Mouse (Mus musculus) neural tube, embryonic 11.5 days (tissue): Measurements from ENCODE around the gene Abi3. TPM values are rescaled to one million over a fixed set of nuclear protein-coding genes. Genes with fewer than 3 reads are reported as not detected.

Experiments
- ATAC-seq: fragments of 200-750 bp; cut with Nextera tagmentation; 2 replicates; pipeline ENCODE4 v1.8.0; 2017; ENCODE audit warnings: moderate number of reproducible peaks, mild to moderate bottlenecking, moderate TSS enrichment, moderate library complexity; ENCODE audit not compliant: insufficient read depth, low FRiP score, low TSS enrichment
- DNase-seq: peaks from one replicate; pipeline ENCODE4 v3.0.0-alpha.2; 2015; ENCODE audit warnings: low spot score
- H3K27ac ChIP-seq: fragments of 300-500 bp; sonication (generic); 2 replicates; pipeline ENCODE4 v1.5.1; 2014; ENCODE audit warnings: low read depth, mild to moderate bottlenecking, low read length
- H3K27me3 ChIP-seq: fragments of 300-500 bp; sonication (generic); 2 replicates; pipeline ENCODE4 v1.6.1; 2014; ENCODE audit warnings: mild to moderate bottlenecking, low read length, mixed read lengths; ENCODE audit not compliant: control insufficient read depth, insufficient read depth
- H3K36me3 ChIP-seq: fragments of 300-500 bp; sonication (generic); 2 replicates; pipeline ENCODE4 v1.6.1; 2014; ENCODE audit warnings: mild to moderate bottlenecking, low read length, moderate library complexity, mixed read lengths; ENCODE audit not compliant: control insufficient read depth, insufficient read depth
- H3K4me1 ChIP-seq: fragments of 300-500 bp; sonication (generic); 2 replicates; pipeline ENCODE4 v1.6.1; 2014; ENCODE audit warnings: low read length, mixed read lengths; ENCODE audit not compliant: control insufficient read depth, insufficient read depth
- H3K4me2 ChIP-seq: fragments of 300-500 bp; sonication (generic); 2 replicates; pipeline ENCODE4 v1.6.1; 2014; ENCODE audit warnings: low read depth, mild to moderate bottlenecking, moderate library complexity
- H3K4me3 ChIP-seq: fragments of 300-500 bp; sonication (generic); 2 replicates; pipeline ENCODE4 v1.5.1; 2014; ENCODE audit warnings: low read depth, low read length
- H3K9ac ChIP-seq: fragments of 300-500 bp; sonication (generic); 2 replicates; pipeline ENCODE4 v1.6.1; 2014; ENCODE audit warnings: mild to moderate bottlenecking, low read length
- H3K9me3 ChIP-seq: fragments of 300-500 bp; sonication (generic); 2 replicates; pipeline ENCODE4 v1.6.1; 2016; ENCODE audit warnings: low read length; ENCODE audit not compliant: control insufficient read depth
- WGBS: fragments of 180-500 bp; shearing (Covaris S2); extraction: QIAGEN DNeasy Blood & Tissue Kit; methylation state at CpG from one replicate; pipeline ENCODE4 v1.1.7; 2014; 5-methylcytosine and 5-hydroxymethylcytosine counted together
- polyA plus RNA-seq: library from polyadenylated mRNA; unstranded; fragments of >200 nt; fragmentation: Nextera tagmentation; extraction: Ambion mirVana; gene quantifications from 2 replicates; pipeline ENCODE4 v1.2.1, GENCODE M21; 2014

Gene Abi3
- polyA plus RNA-seq, 1 experiment from 2014 or later: 1.4 TPM

- Histone ChIP-seq H3K9me3 (no peaks in the 10 kb centered on the region), H3K4me1 (peaks cover 11% of the 10 kb centered on the region; the same call in 1 of the 2 replicates), H3K27ac (no peak overlapping the region), H3K4me2 (peak overlapping the region; percentile 77), H3K27me3 (no peaks in the 10 kb centered on the region), H3K4me3 (peak overlapping the region; percentile 61), H3K36me3 (no peaks in the 10 kb centered on the region), H3K9ac (peak overlapping the region; percentile 30)
- DNase-seq (peak; percentile 79), ATAC-seq (peak; percentile 65)
- under 1% methylated on average over 35 of the region's 35 CpGs for WGBS
Observed at GRCm38 (mm10) chr11:95859468-95859855, 17.2 kb upstream of the Abi3 start.

GRCm38 (mm10) chr11:95858528-95859467 lies 16.5 kb upstream of the Abi3 start:
- DNase-seq (peak; percentile 98), ATAC-seq (peak; percentile 99)
- peaks cover 11% of the 10 kb centered on the region; the same call in 1 of the 2 replicates for H3K4me1 ChIP-seq
- no peaks in the 10 kb centered on the region for H3K27me3 ChIP-seq
- no peaks in the 10 kb centered on the region for H3K9me3 ChIP-seq
- under 1% methylated on average over 58 of the region's 58 CpGs for WGBS
- H3K27ac ChIP-seq: peak overlapping the region; percentile 79
- H3K4me3 ChIP-seq: peak overlapping the region; percentile 61
- no peaks in the 10 kb centered on the region for H3K36me3 ChIP-seq
- peak overlapping the region; percentile 33 for H3K9ac ChIP-seq
- H3K4me2 ChIP-seq: peak overlapping the region; percentile 77

- DNase-seq (no peak), ATAC-seq (no peak)
- Histone ChIP-seq H3K36me3 (no peaks in the 10 kb centered on the region), H3K27me3 (no peaks in the 10 kb centered on the region), H3K4me2 (peak overlapping the region; percentile 77), H3K4me3 (peak overlapping the region; percentile 61), H3K9me3 (no peaks in the 10 kb centered on the region), H3K27ac (peak overlapping the region; percentile 79; the same call in 1 of the 2 replicates), H3K9ac (peak overlapping the region; percentile 33), H3K4me1 (peaks cover 11% of the 10 kb centered on the region; the same call in 1 of the 2 replicates)
- 23% methylated on average over 21 of the region's 21 CpGs for WGBS
Observed at GRCm38 (mm10) chr11:95857716-95858527, 15.6 kb upstream of the Abi3 start.

GRCm38 (mm10) chr11:95857306-95857705 lies 15.0 kb upstream of the Abi3 start:
- H3K4me1 ChIP-seq: peaks cover 11% of the 10 kb centered on the region; the same call in 1 of the 2 replicates
- 80% methylated on average over 4 of the region's 4 CpGs for WGBS
- ATAC-seq (no peak), DNase-seq (no peak)
- no peak overlapping the region for H3K4me2 ChIP-seq
- H3K27me3 ChIP-seq: no peaks in the 10 kb centered on the region
- H3K4me3 ChIP-seq: no peak overlapping the region
- H3K36me3 ChIP-seq: no peaks in the 10 kb centered on the region
- no peak overlapping the region for H3K27ac ChIP-seq
- no peaks in the 10 kb centered on the region for H3K9me3 ChIP-seq
- H3K9ac ChIP-seq: no peak overlapping the region

GRCm38 (mm10) chr11:95853684-95854083 lies 11.4 kb upstream of the Abi3 start:
- Histone ChIP-seq H3K4me2 (no peak overlapping the region), H3K9ac (no peak overlapping the region), H3K4me3 (no peak overlapping the region), H3K27ac (no peak overlapping the region), H3K27me3 (no peaks in the 10 kb centered on the region), H3K4me1 (peaks cover 8% of the 10 kb centered on the region; the same call in 1 of the 2 replicates), H3K9me3 (no peaks in the 10 kb centered on the region), H3K36me3 (no peaks in the 10 kb centered on the region)
- DNase-seq: no peak
- no peak for ATAC-seq
- 73% methylated on average over 5 of the region's 5 CpGs for WGBS

GRCm38 (mm10) chr11:95850898-95851297 lies 8.6 kb upstream of the Abi3 start:
- Histone ChIP-seq H3K9me3 (no peaks in the 10 kb centered on the region), H3K27ac (no peak overlapping the region), H3K4me3 (no peak overlapping the region), H3K27me3 (no peaks in the 10 kb centered on the region), H3K36me3 (no peaks in the 10 kb centered on the region), H3K4me1 (no peaks in the 10 kb centered on the region), H3K4me2 (no peak overlapping the region), H3K9ac (no peak overlapping the region)
- ATAC-seq: no peak
- 75% methylated on average over 2 of the region's 2 CpGs for WGBS
- no peak for DNase-seq

GRCm38 (mm10) chr11:95844935-95845334 lies 2.7 kb upstream of the Abi3 start:
- Histone ChIP-seq H3K4me1 (no peaks in the 10 kb centered on the region), H3K36me3 (no peaks in the 10 kb centered on the region), H3K27ac (no peak overlapping the region), H3K4me2 (no peak overlapping the region), H3K9me3 (no peaks in the 10 kb centered on the region), H3K9ac (no peak overlapping the region), H3K4me3 (no peak overlapping the region), H3K27me3 (no peaks in the 10 kb centered on the region; the same call in 1 of the 2 replicates)
- DNase-seq: no peak
- ATAC-seq: no peak
- 63% methylated on average over 4 of the region's 4 CpGs for WGBS

GRCm38 (mm10) chr11:95843421-95843950 lies 1.2 kb upstream of the Abi3 start:
- Histone ChIP-seq H3K27ac (no peak overlapping the region), H3K36me3 (no peaks in the 10 kb centered on the region), H3K27me3 (no peaks in the 10 kb centered on the region; the same call in 1 of the 2 replicates), H3K4me3 (no peak overlapping the region), H3K4me2 (no peak overlapping the region), H3K4me1 (no peaks in the 10 kb centered on the region), H3K9me3 (no peaks in the 10 kb centered on the region), H3K9ac (no peak overlapping the region)
- DNase-seq (no peak), ATAC-seq (no peak)
- WGBS: 58% methylated on average over 6 of the region's 6 CpGs
